Mouse (Mus musculus) ovary, postnatal 10 days (tissue): ENCODE data around the gene C2cd4b.

ENCODE experiments used
- DNase-seq: peaks from one replicate; pipeline ENCODE4 v3.0.0; 2022; ENCODE audit warnings: low spot score

C2cd4b gene

GRCm38 (mm10) chr9:67774201-67774600 is 15.0 kb downstream of the C2cd4b start:
- no peak for DNase-seq

GRCm38 (mm10) chr9:67778553-67778952 is 19.3 kb downstream of the C2cd4b start:
- DNase-seq = no peak

- no peak for DNase-seq
These were observed 23.5 kb downstream of the C2cd4b start for GRCm38 (mm10) chr9:67782786-67783185.

GRCm38 (mm10) chr9:67783464-67783863 is 24.2 kb downstream of the C2cd4b start:
- DNase-seq = no peak

- no peak for DNase-seq
These were observed 24.7 kb downstream of the C2cd4b start for GRCm38 (mm10) chr9:67783925-67784324.

GRCm38 (mm10) chr9:67786311-67786710 is 27.1 kb downstream of the C2cd4b start:
- DNase-seq = no peak

GRCm38 (mm10) chr9:67787671-67788070 is 28.4 kb downstream of the C2cd4b start:
- DNase-seq = no peak

- no peak for DNase-seq
These were observed 33.2 kb downstream of the C2cd4b start for GRCm38 (mm10) chr9:67792405-67792804.

GRCm38 (mm10) chr9:67793501-67793900 is 34.3 kb downstream of the C2cd4b start:
- DNase-seq = no peak

- no peak for DNase-seq
These were observed 35.0 kb downstream of the C2cd4b start for GRCm38 (mm10) chr9:67794216-67794615.

- no peak for DNase-seq
These were observed 35.4 kb downstream of the C2cd4b start for GRCm38 (mm10) chr9:67794668-67795067.

GRCm38 (mm10) chr9:67795205-67795675 is 36.0 kb downstream of the C2cd4b start:
- DNase-seq = no peak

GRCm38 (mm10) chr9:67799078-67799819 is 40.0 kb downstream of the C2cd4b start:
- DNase-seq = no peak

GRCm38 (mm10) chr9:67802241-67802640 is 43.0 kb downstream of the C2cd4b start:
- DNase-seq = peak; percentile 19

GRCm38 (mm10) chr9:67807000-67807399 is 47.8 kb downstream of the C2cd4b start:
- no peak for DNase-seq

GRCm38 (mm10) chr9:67810527-67810926 is 51.3 kb downstream of the C2cd4b start:
- no peak for DNase-seq
